Mouse (Mus musculus): Measurements from ENCODE around the gene Zfp949. TPM values are rescaled to one million over a fixed set of nuclear protein-coding genes. Genes with fewer than 3 reads are reported as not detected.

Zfp949 gene
- polyA plus RNA-seq (2017; shearing (Covaris generic)), result 10 to 100 TPM; 10.6 to 10.9 TPM

- peak; percentile 92 for ATAC-seq
Measured at GRCm38 (mm10) chr9:88547851-88548613, at the start of gene Zfp949. TSS of gene Zfp949 (plus strand) at chr9:88548020.

DNA sequence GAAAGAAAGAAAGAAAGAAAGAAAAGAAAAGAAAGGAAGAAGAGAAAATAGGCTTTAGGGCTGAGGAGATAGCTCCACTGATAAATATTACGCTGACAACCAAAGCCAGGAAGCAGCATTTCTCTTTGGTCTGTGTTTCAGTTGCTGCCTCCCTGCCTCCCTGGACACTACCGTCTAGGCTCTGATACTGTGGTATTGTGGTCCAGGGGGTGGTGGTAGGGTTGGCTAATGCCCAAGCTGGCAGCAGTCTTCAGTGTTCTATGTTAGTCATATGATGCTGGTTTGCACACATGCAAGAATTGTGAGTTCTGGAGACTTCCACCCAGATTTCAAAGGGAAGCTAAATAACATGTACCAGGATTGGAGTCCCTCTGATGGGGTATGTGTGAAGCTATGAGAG lies 47.7 kb upstream of the Zfp949 start:
- ATAC-seq, result no peak

GRCm38 (mm10) chr9:88501846-88502245 lies 46.0 kb upstream of the Zfp949 start:
- ATAC-seq, result no peak

- no peak for ATAC-seq
Measured at GRCm38 (mm10) chr9:88515546-88515945, 32.3 kb upstream of the Zfp949 start.

DNA sequence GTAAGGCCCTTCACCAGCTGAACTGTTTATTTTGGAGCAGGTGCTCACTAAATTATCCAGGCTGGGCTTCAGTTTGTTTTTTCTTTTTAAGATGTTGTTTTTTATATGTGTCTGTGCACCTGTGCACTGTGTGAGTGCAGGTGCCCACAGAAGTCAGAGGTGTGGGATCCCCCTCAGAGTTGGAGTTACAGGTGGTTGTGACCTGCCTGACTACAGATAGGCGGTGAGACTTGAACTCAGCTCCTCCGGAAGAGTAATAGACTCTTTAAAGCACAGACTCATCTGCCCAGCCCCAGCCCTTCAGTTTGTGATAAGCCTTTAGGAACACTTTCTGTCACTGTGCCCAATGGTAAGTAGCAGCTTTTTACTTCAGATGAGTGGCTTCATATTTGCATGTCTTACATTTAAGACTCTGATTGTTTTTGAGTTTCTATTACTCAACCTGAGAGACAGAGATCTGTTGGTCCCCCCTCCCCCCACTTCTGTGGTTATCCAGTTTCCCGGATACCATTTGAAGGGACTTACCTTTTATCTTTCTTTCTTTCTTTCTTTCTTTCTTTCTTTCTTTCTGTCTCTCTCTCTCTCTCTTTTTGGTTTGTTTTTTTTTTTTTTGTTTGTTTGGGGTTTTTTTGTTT lies 31.3 kb upstream of the Zfp949 start:
- peak; percentile 77 for ATAC-seq

- ATAC-seq, result no peak
Measured at GRCm38 (mm10) chr9:88519390-88520121, 28.3 kb upstream of the Zfp949 start.

DNA sequence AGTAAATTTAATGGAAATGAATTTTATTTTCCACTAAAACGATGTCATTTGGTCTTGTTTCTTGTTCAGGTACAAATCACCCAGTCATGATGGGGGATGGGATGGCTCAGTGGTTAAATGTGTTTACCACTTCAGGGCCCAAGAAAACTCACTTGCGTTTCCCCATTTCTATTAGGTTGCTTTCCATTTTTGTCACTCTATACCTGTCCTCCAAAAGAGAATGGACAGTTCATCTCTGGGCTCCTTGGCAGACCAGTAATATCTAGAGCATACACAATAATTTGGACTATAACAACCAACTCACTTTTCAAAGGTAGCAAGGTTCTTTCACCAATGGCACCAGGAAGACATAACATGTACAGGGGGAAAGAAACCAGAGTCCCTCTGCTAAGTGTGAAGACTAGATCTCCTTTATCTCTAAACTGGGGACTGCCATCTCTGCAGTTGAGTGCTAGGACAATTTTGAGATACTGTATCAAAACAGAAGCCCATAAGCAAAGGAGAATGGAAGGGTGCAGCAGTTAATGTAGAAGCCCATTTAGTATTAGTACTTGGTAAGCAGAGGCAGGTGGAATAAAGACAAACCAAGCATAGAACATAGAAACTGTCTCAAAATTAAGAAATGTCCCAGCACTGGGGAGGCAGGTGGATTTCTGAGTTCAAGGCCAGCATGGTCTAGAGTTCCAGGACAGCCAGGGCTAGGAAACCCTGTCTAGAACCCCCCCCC lies 27.5 kb upstream of the Zfp949 start:
- no peak for ATAC-seq

- no peak for ATAC-seq
Measured at GRCm38 (mm10) chr9:88520849-88521483, 26.9 kb upstream of the Zfp949 start.

DNA sequence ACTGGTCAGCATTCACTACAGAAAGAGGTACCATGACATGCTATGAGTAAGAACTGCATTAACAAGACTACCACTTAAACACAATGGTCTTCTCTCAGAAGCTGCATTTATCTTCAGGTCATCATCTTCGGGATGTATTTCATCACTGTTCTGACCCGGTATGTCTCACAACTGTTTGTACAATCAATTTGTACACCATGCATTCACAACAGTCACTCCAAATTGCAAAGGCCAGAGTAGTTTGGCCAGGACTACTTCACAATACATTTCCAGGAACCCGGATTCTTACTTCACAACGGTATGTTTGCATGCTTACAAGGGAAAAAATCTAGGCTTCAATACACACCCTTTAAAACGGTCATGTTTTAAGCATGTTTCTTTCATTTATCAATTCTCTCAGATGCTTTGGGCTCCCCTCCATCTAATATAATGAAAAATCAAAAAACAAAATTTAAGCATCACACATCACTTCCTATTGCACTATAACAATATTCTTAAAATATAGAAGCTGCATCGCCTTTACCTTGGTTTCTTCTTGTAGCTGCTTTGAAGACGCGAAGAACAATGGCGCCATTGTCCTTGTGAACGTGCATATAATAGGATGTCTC lies 25.8 kb upstream of the Zfp949 start:
- no peak for ATAC-seq

- peak; percentile 91 for ATAC-seq
Measured at GRCm38 (mm10) chr9:88522569-88523334, 25.1 kb upstream of the Zfp949 start.

DNA sequence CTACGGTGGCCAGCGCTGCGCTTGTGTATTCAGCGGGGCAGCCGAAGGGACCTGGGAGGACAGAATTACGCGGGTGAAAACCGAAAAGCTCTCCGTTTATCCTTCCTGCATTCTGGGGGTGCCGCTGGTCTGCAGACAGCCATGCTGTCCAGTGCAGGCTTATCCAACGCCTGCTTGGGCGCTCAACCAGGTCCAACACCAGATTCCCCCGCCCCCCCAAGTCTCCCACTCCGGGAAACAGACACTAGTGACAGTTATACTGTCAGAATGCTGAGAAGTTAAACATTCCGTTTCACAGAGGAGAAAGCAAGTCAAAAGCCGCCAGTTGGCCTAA lies 24.5 kb upstream of the Zfp949 start:
- no peak for ATAC-seq

DNA sequence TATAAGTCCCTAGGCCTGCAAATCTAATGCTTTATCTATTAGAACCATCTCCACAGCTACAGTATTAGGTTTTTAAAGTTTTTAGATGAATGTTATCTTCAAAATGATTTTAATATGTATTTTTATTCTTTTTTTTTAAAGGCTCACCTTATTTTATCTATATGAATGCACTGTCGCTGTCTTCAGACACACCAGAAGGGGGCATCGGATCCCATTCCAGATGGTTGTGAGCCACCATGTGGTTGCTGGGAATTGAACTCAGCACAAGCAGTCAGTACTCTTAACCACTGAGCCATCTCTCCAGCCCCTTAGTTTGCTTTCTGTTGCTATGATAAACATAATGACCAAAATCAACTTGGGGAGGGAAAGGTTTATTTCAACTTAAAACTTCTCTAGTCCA lies 23.5 kb upstream of the Zfp949 start:
- no peak for ATAC-seq

DNA sequence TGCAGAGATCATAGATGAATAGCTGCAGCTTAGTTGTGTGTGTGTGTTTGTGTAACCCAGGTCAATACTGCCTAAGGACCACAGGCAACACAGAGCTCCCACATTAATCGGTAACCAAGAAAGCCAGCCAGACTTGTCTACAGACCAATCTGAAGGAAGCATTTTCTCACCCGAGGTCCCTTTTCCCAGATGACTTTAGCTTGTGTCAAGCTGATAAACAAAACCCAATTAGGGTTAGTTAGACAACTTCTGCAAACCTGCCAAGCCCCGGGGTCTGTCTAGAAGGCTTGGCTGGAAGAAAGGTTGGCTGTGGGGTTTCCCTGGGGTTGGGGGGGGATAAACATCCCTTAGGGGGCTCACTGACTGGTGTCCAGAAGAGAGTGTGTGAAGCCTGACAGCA lies 23.0 kb upstream of the Zfp949 start:
- no peak for ATAC-seq

DNA sequence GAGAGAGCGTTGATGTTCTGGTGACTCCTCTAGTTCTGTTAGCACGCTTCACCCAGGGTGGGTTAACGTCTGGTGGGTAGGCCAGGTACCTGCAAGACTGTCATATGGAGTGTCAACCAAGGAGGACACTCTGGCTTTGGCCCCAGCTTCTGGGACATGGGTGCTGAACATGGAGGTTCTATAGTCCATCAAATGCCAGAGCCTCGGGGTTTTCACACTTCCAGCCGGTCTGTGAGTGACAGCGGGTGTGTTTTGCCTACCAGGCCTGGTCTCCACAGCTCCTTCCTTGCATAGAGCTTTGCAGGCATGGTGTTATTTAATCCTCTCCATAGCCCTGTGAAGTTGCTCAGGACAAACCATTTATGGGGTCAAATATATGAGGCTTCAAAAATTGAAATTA lies 22.5 kb upstream of the Zfp949 start:
- no peak for ATAC-seq

DNA sequence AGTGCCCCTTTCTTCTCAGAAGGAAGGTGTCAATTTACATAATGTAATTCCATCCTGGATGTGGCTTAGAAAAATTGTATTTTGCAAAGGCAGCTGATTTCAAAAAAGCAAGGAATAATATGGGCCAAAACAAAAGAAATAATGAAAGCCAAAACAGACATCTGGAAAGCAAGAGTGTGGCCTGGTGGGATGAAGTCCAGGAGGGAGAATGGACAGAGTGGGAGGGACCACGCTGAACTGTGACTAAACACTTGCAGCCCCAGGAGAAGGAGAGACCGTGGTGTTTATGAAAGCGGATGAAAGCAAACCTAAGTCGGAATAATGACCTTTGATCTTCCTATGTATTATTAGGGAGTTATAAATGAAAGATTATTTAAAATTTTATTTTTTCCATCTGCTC lies 19.9 kb upstream of the Zfp949 start:
- ATAC-seq, result no peak

DNA sequence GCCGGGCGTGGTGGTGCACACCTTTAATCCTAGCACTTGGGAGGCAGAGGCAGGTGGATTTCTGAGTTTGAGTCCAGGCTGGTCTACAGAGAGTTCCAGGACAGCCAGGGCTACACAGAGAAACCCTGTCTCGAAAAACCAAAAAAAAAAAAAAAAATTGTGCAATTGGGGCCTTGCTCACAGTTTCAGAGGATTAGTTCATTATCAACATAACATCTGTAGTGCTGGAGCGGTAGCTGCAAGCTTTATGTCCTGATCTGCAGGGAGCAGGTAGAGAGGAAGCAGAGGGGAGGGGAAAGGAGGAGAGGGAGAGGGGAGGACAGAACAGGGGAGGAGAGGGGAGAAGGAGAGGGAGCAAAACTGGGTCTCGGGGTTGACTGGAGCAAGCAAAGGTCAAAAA lies 19.1 kb upstream of the Zfp949 start:
- no peak for ATAC-seq

GRCm38 (mm10) chr9:88529571-88529970 lies 18.2 kb upstream of the Zfp949 start:
- ATAC-seq, result no peak

- no peak for ATAC-seq
Measured at GRCm38 (mm10) chr9:88529979-88530580, 17.7 kb upstream of the Zfp949 start.

- no peak for ATAC-seq
Measured at GRCm38 (mm10) chr9:88534093-88534492, 13.7 kb upstream of the Zfp949 start.

DNA sequence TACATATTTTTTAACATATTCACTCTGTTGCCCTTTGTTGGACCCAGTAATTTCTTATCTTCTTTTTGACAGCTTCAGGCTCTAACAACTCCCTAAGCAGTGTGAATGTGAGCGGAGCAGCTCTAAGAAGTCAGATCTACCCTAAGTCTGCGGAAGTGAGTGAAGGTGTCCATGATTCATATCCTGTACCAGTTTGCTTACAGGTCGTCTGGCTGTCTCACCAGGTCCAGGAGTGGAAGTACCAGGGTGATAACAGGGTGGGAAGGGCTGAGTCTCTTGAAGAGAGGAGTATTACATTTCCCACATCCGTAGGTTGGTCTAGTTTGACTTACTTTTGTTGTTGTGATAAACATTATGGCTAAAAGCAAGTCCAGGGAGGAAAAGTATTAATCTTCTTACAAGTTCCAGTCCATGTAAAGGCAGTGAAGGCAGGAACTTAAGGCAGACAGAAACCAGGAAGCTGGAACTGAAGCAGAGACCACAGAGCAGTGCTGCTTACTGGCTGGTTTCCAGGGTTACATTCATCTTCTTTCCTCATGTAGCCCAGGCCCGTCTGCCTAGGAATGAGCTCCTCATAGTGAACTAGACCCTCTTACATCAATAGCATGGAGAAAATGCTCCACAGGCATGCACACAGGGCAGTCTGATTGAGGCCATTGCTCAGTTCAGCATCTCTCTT lies 8.1 kb upstream of the Zfp949 start:
- no peak for ATAC-seq

Data from activated CD4-positive, CD25-positive, alpha-beta regulatory T cell, adult 4 months (primary cell).